Mouse (Mus musculus): ENCODE data around the gene Rasgrf2.

GRCm38 (mm10) chr13:92073111-92073510, 58.3 kb downstream of the Rasgrf2 start:
- TF ChIP-seq POLR2A (IDR thresholded peaks at IDR 0.05; ENCODE audit: control insufficient read depth, extremely low read depth, insufficient read depth, low read length, poor library complexity) (no peak), CTCF (IDR thresholded peaks at IDR 0.05; ENCODE audit: borderline replicate concordance, control insufficient read depth, extremely low read depth, insufficient read depth, low read length, poor library complexity) (no peak)
